ENCODE assay signal across 17 mouse cellular contexts in the genomic region with DNA sequence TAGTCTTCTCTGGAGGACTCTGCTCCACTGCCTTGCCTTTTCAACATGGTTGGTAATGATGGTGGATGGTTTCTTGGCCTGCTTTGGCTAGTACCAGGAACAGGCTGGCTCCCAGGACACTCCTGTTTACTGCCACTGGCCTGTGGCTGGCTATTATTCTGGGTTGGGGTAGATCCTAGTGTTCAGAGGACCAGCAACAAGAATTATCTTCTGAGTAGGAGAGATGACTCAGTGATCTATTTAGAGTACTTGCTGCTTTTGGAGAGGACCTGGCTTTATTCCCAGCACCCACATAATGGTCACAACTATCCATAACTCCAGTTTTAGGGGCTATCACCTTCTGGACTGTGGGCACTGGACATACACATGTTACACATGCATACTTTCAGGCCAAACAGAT. TPM values are rescaled to one million over a fixed set of nuclear protein-coding genes. Genes with fewer than 3 reads are reported as not detected.
DNase-seq lines count a peak whose midpoint lies in the region; ATAC-seq and TF ChIP-seq lines count a peak whose summit lies in the region.
"Had no signal": no experiment of that assay in that cellular context is flagged by ENCODE, and none has a peak within 500 bp of the region (broad histone marks: within the 10 kb centered on the region; RNA-seq: fewer than 3 reads in every experiment).

No protein-coding gene starts in this region.

- no peak for DNase-seq in embryonic facial prominence, embryonic 11.5 days (ENCODE audit: low spot score)
- no peak for DNase-seq in embryonic facial prominence, embryonic 10.5 days (ENCODE audit: low spot score)
- no peak for DNase-seq in layer of hippocampus, adult 2 months (ENCODE audit: low spot score in 2 of 2)
- no peak for DNase-seq in layer of hippocampus, adult 8-10 months (ENCODE audit: low spot score in 2 of 2)
- DNase-seq in lung, postnatal 0 days (ENCODE audit: low spot score): no peak
- DNase-seq in lung, adult 2 months: no peak
- no peak for DNase-seq in cerebellum, adult 8-10 months

- H3K4me1 ChIP-seq in embryonic facial prominence, embryonic 11.5 days (ENCODE audit: control insufficient read depth, insufficient read depth, low read length): no peaks in the 10 kb centered on the region
- H3K4me1 ChIP-seq in embryonic facial prominence, embryonic 10.5 days: no peaks in the 10 kb centered on the region
- no peaks in the 10 kb centered on the region for H3K4me1 ChIP-seq in lung, postnatal 0 days (ENCODE audit: insufficient read depth, low read depth, low read length)
- no peaks in the 10 kb centered on the region for H3K4me1 ChIP-seq in lung, adult 2 months (ENCODE audit: control insufficient read depth, insufficient read depth, low read length)
- H3K4me1 ChIP-seq: hindbrain, embryonic 10.5 days; limb, embryonic 13.5 days; neural tube, embryonic 12.5 days had no signal

- peaks cover 3% of the 10 kb centered on the region; the same call in 1 of the 2 replicates for H3K36me3 ChIP-seq in embryonic facial prominence, embryonic 11.5 days (replicated peaks; ENCODE audit: control insufficient read depth, insufficient read depth, low read depth, low read length)
- H3K36me3 ChIP-seq in embryonic facial prominence, embryonic 10.5 days (replicated peaks): peaks cover 80% of the 10 kb centered on the region
- H3K36me3 ChIP-seq in lung, postnatal 0 days (ENCODE audit: insufficient read depth, low read length): peaks cover 28% of the 10 kb centered on the region

- H3K4me3 ChIP-seq in embryonic facial prominence, embryonic 11.5 days (ENCODE audit: low read depth, low read length): no peak overlapping the region
- H3K4me3 ChIP-seq in embryonic facial prominence, embryonic 10.5 days: no peak overlapping the region
- H3K4me3 ChIP-seq in layer of hippocampus, adult 2 months: no peak overlapping the region
- H3K4me3 ChIP-seq in lung, postnatal 0 days (ENCODE audit: low read depth, low read length): no peak overlapping the region
- H3K4me3 ChIP-seq in lung, adult 2 months (replicated peaks; ENCODE audit: extremely low read depth, low read depth, low read length): no peak overlapping the region
- H3K4me3 ChIP-seq: hindbrain, embryonic 10.5 days; limb, embryonic 13.5 days; myocyte; neural tube, embryonic 12.5 days had no signal

- no peak for TF ChIP-seq EP300 in lung, postnatal 0 days (IDR thresholded peaks at IDR 0.05)

- H3K27ac ChIP-seq in embryonic facial prominence, embryonic 11.5 days (replicated peaks; ENCODE audit: low read depth, low read length): no peak overlapping the region
- no peak overlapping the region for H3K27ac ChIP-seq in embryonic facial prominence, embryonic 10.5 days (replicated peaks)
- 0 out of 2 replicates have a peak overlapping the region, but pooled peaks have one; percentile 25 for H3K27ac ChIP-seq in layer of hippocampus, adult 2 months
- no peak overlapping the region for H3K27ac ChIP-seq in lung, postnatal 0 days (ENCODE audit: low read length)
- H3K27ac ChIP-seq: hindbrain, embryonic 10.5 days; hindbrain, postnatal 0 days; limb, embryonic 13.5 days; macrophage; neural tube, embryonic 12.5 days had no signal

- no peak overlapping the region for H3K9ac ChIP-seq in embryonic facial prominence, embryonic 11.5 days (replicated peaks; ENCODE audit: low read length)
- H3K9ac ChIP-seq in lung, postnatal 0 days (replicated peaks; ENCODE audit: low read depth): no peak overlapping the region
- H3K9ac ChIP-seq: limb, embryonic 13.5 days; neural tube, embryonic 12.5 days had no signal

- no peak overlapping the region for H3K4me2 ChIP-seq in embryonic facial prominence, embryonic 11.5 days (ENCODE audit: low read depth, low read length)
- no peak overlapping the region for H3K4me2 ChIP-seq in lung, postnatal 0 days (replicated peaks; ENCODE audit: low read depth, low read length)
- H3K4me2 ChIP-seq: limb, embryonic 13.5 days; liver, embryonic 11.5 days; neural tube, embryonic 12.5 days had no signal

- ATAC-seq in embryonic facial prominence, embryonic 11.5 days (replicated peaks; ENCODE audit: insufficient number of reproducible peaks, low FRiP score, low TSS enrichment, low read depth): 0 out of 2 replicates have a peak, but pooled peaks have one; percentile 21
- peak; percentile 4; the same call in 1 of the 2 replicates for ATAC-seq in lung, postnatal 0 days
- ATAC-seq: Patski had no signal

- TF ChIP-seq POLR2A in lung, adult 2 months (IDR thresholded peaks at IDR 0.05; ENCODE audit: borderline replicate concordance, extremely low read depth, low read depth, low read length): no peak

- no peak for TF ChIP-seq CTCF in layer of hippocampus, adult 2 months (conservative IDR thresholded peaks at IDR 0.05)
- no peak for TF ChIP-seq CTCF in lung, postnatal 0 days (IDR thresholded peaks at IDR 0.05)
- TF ChIP-seq CTCF in lung, adult 2 months (IDR thresholded peaks at IDR 0.05; ENCODE audit: insufficient read depth, low read length): no peak

- no peaks in the 10 kb centered on the region for H3K9me3 ChIP-seq in embryonic facial prominence, embryonic 11.5 days (replicated peaks; ENCODE audit: control insufficient read depth, low read length)
- H3K9me3 ChIP-seq in embryonic facial prominence, embryonic 10.5 days: no peaks in the 10 kb centered on the region
- H3K9me3 ChIP-seq in lung, postnatal 0 days (ENCODE audit: low read length): no peaks in the 10 kb centered on the region
- H3K9me3 ChIP-seq: hindbrain, embryonic 10.5 days; limb, embryonic 13.5 days; neural tube, embryonic 12.5 days had no signal

- no peaks in the 10 kb centered on the region for H3K27me3 ChIP-seq in embryonic facial prominence, embryonic 11.5 days (ENCODE audit: control insufficient read depth, insufficient read depth, low read length)
- H3K27me3 ChIP-seq in embryonic facial prominence, embryonic 10.5 days (replicated peaks; ENCODE audit: low read depth, poor library complexity, severe bottlenecking): no peaks in the 10 kb centered on the region
- no peaks in the 10 kb centered on the region for H3K27me3 ChIP-seq in lung, postnatal 0 days (replicated peaks; ENCODE audit: insufficient read depth, low read length)
- H3K27me3 ChIP-seq: CH12.LX; limb, embryonic 13.5 days; neural tube, embryonic 12.5 days; Patski had no signal

RNA-seq across cellular contexts. Expression of gene Fgfr3, which starts 16.9 kb away (rescaled TPM):
- polyA plus RNA-seq in embryonic facial prominence, embryonic 11.5 days (2014; fragmentation: Nextera tagmentation; extraction: Ambion mirVana): 7.6 and 9.5 TPM in 2 replicates
- 12.9 and 36.8 TPM in 2 replicates for polyA plus RNA-seq in embryonic facial prominence, embryonic 10.5 days (2016; fragmentation: Nextera tagmentation; extraction: Ambion mirVana)
- total RNA-seq in layer of hippocampus, adult 2 months (2021): 100 to 1,000 TPM; 137 to 139 TPM
- total RNA-seq in layer of hippocampus, adult 8-10 months (2022): 100 to 1,000 TPM; 116 to 143 (median 125) TPM
- 67.9 and 72.5 TPM in 2 replicates for polyA plus RNA-seq in lung, postnatal 0 days (2015; fragmentation: Nextera tagmentation; extraction: Ambion mirVana)
- polyA plus RNA-seq in lung, adult 2 months (2012; rRNA removed): 237 and 258 TPM in 2 replicates
- total RNA-seq: megakaryocyte-erythroid progenitor cell, adult 5-6 weeks had no signal
- polyA plus RNA-seq: macrophage had no signal

RNA-seq across cellular contexts. Expression of gene Letm1, which starts 44.3 kb away (rescaled TPM):
- polyA plus RNA-seq in embryonic facial prominence, embryonic 11.5 days (2014; fragmentation: Nextera tagmentation; extraction: Ambion mirVana): 46.1 and 48.9 TPM in 2 replicates
- 56.3 and 59.8 TPM in 2 replicates for polyA plus RNA-seq in embryonic facial prominence, embryonic 10.5 days (2016; fragmentation: Nextera tagmentation; extraction: Ambion mirVana)
- total RNA-seq in layer of hippocampus, adult 2 months (2021): 100 to 1,000 TPM in 1 of 2 experiments, 10 to 100 TPM in 1; 99.8 to 108 TPM
- 100 to 1,000 TPM in 1 of 4 experiments, 10 to 100 TPM in 3; 86.6 to 101 (median 92.9) TPM for total RNA-seq in layer of hippocampus, adult 8-10 months (2022)
- 39.1 and 40.1 TPM in 2 replicates for polyA plus RNA-seq in lung, postnatal 0 days (2015; fragmentation: Nextera tagmentation; extraction: Ambion mirVana)
- polyA plus RNA-seq in lung, adult 2 months (2012; rRNA removed): 41.8 and 47.5 TPM in 2 replicates
